Mouse (Mus musculus) bone marrow, adult 2 months (tissue): ENCODE results near the gene Megf8. TPM values are rescaled to one million over a fixed set of nuclear protein-coding genes. Genes with fewer than 3 reads are reported as not detected.
A peak's percentile ranks its signal among the peaks of the same experiment; 100 is the strongest.

Experiments
- H3K27ac ChIP-seq: fragments of 200-500 bp; 2 replicates; pipeline ENCODE4 v1.5.1; 2012; ENCODE audit warnings: low read depth, mild to moderate bottlenecking, control low read depth, inconsistent platforms, low read length; ENCODE audit not compliant: control insufficient read depth, poor library complexity, insufficient read depth
- H3K4me1 ChIP-seq: fragments of 200-500 bp; 2 replicates; pipeline ENCODE4 v1.6.1; 2011; ENCODE audit warnings: low read length; ENCODE audit not compliant: control insufficient read depth, insufficient read depth
- H3K4me3 ChIP-seq: fragments of 200-500 bp; replicated peaks from 2 replicates; pipeline ENCODE3; 2011; ENCODE audit warnings: mild to moderate bottlenecking, low read depth, low read length, control low read depth; ENCODE audit not compliant: control insufficient read depth
- CTCF ChIP-seq: fragments of 200-500 bp; IDR thresholded peaks from 2 replicates; pipeline ENCODE4 v1.5.1; 2011; ENCODE audit warnings: low read length, control low read depth; ENCODE audit not compliant: control insufficient read depth, insufficient read depth
- POLR2A ChIP-seq: fragments of 200-500 bp; IDR thresholded peaks from 2 replicates; pipeline ENCODE4 v1.6.1; 2011; ENCODE audit warnings: low read depth, mild to moderate bottlenecking, control low read depth, low read length, borderline replicate concordance; ENCODE audit not compliant: control insufficient read depth
- WGBS: fragments of 180-500 bp; shearing (Covaris S2); methylation state at CpG from one replicate; pipeline ENCODE4 v1.1.7; 2018; 5-methylcytosine and 5-hydroxymethylcytosine counted together
- polyA plus RNA-seq: library from polyadenylated mRNA; stranded (reverse); fragments of >200 nt; gene quantifications from 2 replicates; pipeline ENCODE4 v1.2.4, GENCODE M21; 2011; ENCODE audit warnings: low replicate concordance; ENCODE audit not compliant: missing spikeins, insufficient read depth, insufficient read length

Gene Megf8
- polyA plus RNA-seq, 1 experiment = 5.7 TPM

DNA sequence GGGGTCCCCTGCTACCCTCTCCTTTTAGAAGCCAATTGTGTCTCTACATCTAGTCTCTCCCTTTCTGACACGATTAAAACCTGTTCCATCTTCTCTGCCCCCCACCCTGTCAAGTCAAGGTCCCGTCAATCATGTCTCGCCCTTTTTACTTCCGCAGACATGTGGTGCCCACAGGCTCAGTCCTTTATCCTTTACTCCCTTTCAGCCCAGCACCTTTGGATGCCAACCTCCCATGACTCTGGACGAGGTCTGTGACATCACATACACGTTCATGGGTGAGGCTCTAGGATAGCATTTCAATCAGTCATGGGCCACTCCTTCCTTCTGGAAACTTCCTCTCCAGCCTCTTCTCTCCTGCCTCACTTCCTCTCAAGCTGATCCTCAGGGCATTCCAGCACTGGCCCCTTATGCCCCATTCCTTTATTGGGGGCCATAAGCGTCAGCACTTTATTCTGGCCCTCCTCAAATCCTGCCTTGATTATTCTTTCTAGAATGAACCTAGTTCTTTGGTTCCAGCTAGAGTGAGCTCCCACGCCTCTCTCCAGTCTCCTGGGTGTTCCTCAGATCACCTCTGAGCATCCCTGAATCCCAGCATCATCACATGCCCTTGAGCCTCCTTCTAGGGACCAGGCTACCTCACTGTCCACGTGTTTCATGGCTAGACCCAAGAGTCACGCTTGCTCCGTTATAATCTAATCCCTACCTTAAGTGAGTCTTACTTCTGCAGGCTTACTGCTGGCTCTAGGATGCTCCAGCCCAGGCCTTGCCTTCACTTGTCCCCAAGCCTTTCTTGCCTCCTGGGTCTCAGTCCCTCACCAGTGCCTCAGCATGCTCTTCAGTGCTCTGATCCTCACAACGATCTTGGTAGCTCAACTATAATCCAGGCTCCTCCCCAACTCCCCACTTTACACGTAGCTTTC lies 61.5 kb downstream of the Megf8 start:
- no peak for TF ChIP-seq CTCF
- no peak for TF ChIP-seq POLR2A
- Histone ChIP-seq H3K27ac (no peak overlapping the region), H3K4me3 (no peak overlapping the region), H3K4me1 (no peaks in the 10 kb centered on the region; the same call in 1 of the 2 replicates)
- WGBS = 75% methylated on average over 13 of the region's 13 CpGs

DNA sequence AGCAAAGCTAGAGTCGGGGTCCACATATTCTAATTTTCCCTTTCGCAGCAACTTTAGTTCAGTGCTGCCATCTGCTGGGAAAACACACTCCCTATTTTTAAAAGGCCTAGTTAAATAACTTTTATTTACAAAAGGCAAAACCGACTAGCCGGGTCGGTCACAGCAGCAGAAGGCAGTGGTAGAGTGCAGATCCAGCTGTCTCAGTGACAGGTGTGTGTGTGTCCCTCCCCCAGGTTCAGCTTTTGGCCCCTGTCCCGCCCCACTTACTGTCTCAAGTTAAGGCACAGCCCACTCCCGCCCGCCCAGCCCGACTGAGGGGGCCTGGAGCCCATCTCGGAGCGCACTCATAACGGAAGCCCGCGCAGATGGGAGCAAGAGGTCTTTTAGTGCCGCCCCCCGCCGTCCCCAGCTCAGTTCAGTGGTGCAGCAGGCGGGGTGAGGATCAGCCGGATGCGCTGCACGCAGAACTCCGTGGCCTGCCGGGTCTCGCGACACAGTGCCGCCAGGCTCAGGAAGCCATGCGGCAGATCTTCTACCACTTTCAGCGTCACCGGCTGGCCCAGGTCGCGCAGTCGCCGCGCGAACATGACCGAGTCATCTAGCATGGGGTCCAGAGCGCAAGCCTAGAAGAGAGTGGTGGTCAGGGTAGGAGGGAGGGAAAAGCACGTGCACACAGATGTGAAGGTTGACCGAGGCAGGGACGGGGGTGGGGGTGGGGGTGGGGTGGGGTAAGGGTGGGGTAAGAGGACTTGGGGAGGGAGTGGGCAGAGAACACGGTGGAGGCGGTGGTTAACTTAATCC lies 62.8 kb downstream of the Megf8 start:
- H3K27ac ChIP-seq = peak overlapping the region; percentile 26
- WGBS = 4% methylated on average over 42 of the region's 42 CpGs
- TF ChIP-seq POLR2A = no peak; the same call in 1 of the 2 replicates
- no peak for TF ChIP-seq CTCF
- peak overlapping the region; percentile 51 for H3K4me3 ChIP-seq
- peaks cover 2% of the 10 kb centered on the region for H3K4me1 ChIP-seq

DNA sequence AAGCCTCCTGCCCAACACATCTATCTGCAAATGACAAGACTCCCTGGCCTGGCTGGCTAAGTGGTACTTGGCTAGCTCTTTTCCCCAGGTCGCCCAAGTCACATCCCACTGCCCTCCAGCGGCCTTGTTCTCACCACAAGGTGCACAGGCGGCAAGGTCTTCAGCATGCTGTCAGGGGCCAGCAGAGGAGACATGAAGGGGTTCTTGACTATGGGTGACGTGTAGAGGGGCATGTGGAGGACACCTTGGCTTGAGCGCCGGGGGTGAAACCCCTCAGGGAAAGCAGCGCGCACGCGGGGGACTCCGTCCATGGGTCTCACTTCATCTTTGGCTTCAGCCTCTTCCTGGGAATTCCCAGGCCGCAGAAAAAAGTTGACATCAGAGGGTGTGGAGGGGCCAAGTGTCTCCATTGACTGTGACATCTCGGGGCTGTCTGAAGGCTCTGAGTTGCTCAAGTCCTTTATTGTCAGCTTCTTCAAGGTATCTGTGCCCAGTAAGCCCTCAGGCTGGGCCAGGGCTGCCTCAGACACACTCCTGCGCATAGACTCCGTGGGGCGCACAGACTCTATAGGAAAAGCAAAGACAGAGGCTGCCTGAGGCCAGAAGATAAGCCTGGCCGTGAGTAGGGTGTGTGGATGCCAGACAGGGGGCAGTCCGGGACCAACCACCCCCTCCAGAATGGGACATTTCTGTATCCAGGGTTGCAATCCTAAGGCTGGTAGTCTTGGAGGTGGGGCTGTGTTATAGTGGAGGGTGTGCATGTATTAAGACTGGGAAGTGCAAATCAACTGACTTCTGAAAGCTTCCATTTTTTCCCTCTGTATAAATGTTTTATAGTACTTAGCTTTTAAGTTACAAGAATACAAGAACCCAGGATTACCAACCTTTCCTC lies 63.7 kb downstream of the Megf8 start:
- 73% methylated on average over 18 of the region's 18 CpGs for WGBS
- no peak for TF ChIP-seq POLR2A
- no peak for TF ChIP-seq CTCF
- Histone ChIP-seq H3K27ac (no peak overlapping the region), H3K4me1 (peaks cover 10% of the 10 kb centered on the region), H3K4me3 (no peak overlapping the region)

DNA sequence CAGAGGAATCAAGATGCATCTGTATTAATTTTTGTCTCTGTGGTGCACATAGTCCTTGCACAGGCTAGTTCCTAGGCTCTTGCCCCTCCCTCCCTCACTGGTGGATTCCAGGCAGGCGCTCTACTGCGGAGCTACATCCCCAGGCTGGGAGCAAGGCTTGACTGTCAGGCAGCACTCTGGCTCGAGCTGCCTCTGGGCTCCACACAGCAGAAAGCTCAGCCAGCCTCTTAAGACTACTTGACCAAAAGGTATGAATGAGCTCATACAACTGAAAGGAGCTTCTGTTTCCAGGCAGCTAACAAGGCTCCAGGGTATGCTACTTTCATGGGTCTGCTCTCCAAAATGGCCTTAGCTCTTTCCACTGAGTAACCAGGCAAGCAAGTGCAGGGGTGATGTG lies 64.3 kb downstream of the Megf8 start:
- 87% methylated on average over 3 of the region's 3 CpGs for WGBS
- Histone ChIP-seq H3K4me1 (peaks cover 11% of the 10 kb centered on the region), H3K4me3 (no peak overlapping the region), H3K27ac (no peak overlapping the region)
- TF ChIP-seq CTCF = no peak
- TF ChIP-seq POLR2A = no peak

DNA sequence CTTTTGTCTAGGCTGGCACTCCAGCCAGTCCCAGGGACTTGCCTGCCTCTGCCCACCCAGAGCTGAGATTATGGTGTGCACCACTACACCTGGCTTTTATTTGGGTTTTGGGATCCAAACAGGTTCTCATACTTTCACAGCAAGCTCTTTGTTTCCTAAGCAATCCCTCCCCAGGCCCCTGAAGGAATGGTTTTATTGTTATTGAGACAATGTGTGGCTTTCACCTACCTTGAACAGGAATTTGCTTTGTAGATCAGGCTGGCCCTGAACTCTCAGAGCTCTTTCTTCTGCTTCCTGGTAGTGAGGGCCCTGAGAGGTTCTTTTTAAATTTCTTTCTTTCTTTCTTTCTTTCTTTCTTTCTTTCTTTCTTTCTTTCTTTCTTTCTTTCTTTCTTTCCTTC lies 65.6 kb downstream of the Megf8 start:
- Histone ChIP-seq H3K27ac (no peak overlapping the region), H3K4me1 (peaks cover 11% of the 10 kb centered on the region)

DNA sequence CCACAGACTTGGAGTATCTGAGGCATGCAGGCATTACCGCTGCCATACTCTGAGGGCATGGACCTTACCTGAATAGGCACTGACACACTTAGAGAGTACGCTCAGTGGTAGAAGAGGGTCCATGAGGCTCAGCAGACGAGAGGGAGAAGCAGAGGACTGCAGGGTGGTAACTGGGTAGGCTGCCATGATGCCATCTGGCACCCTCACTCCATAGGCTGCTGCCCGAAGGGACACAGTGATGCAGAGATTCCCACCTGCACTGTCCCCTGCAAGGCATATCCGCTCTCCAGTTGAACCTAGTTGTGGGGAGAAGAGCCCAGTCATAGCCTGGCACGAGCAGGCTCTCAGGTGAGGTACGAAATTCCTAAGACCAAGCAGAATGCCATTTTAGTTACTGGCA lies 66.4 kb downstream of the Megf8 start:
- TF ChIP-seq POLR2A (no peak), CTCF (no peak)
- 84% methylated on average over 7 of the region's 7 CpGs for WGBS
- no peak overlapping the region for H3K4me3 ChIP-seq
- H3K27ac ChIP-seq = no peak overlapping the region
- peaks cover 11% of the 10 kb centered on the region for H3K4me1 ChIP-seq

More for the DNA sequence above, 65.6 kb downstream of the Megf8 start:
- H3K4me3 ChIP-seq = no peak overlapping the region
- no peak for TF ChIP-seq CTCF
- TF ChIP-seq POLR2A = no peak

DNA sequence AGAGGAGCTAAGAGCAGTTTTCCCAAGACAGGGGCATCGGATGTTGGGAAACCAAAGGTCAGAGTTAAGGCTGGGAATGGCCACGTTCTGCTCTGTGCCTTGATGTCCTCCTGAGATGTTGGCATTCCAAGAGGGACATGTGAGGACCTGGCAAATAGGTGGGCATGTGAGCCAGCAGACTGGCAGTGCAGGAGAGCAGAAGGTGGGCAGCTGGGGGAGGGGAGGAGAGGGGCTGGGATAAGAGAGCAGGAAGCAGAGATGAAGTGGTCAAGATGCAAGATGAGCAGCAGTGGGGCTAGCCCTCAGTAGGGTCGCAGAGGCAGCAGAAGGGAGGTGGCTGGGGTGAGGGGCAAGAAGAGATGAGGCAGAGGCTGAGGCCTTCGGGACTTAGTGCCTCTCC lies 66.9 kb downstream of the Megf8 start:
- H3K27ac ChIP-seq = no peak overlapping the region
- H3K4me3 ChIP-seq = no peak overlapping the region
- no peak for TF ChIP-seq CTCF
- no peak for TF ChIP-seq POLR2A
- H3K4me1 ChIP-seq = peaks cover 11% of the 10 kb centered on the region
- WGBS = 82% methylated on average over 4 of the region's 4 CpGs
